Mouse (Mus musculus) forebrain, embryonic 12.5 days (tissue): ENCODE measurements around the gene 1700123O20Rik. TPM values are rescaled to one million over a fixed set of nuclear protein-coding genes. Genes with fewer than 3 reads are reported as not detected.

Source experiments
- ATAC-seq: fragments of 200-750 bp; cut with Nextera tagmentation; 2 replicates; pipeline ENCODE4 v1.8.0; 2017; ENCODE audit warnings: moderate TSS enrichment; ENCODE audit not compliant: low FRiP score
- H3K27ac ChIP-seq: fragments of 300-500 bp; sonication (generic); 2 replicates; pipeline ENCODE4 v1.5.1; 2016; ENCODE audit warnings: mild to moderate bottlenecking
- H3K27me3 ChIP-seq: fragments of 300-500 bp; sonication (generic); 2 replicates; pipeline ENCODE4 v1.6.1; 2016; ENCODE audit warnings: mild to moderate bottlenecking
- H3K36me3 ChIP-seq: fragments of 300-500 bp; sonication (generic); replicated peaks from 2 replicates; pipeline ENCODE4 v1.6.1; 2016; ENCODE audit warnings: mild to moderate bottlenecking
- H3K4me1 ChIP-seq: fragments of 300-500 bp; sonication (generic); 2 replicates; pipeline ENCODE4 v1.6.1; 2016
- H3K4me2 ChIP-seq: fragments of 300-500 bp; sonication (generic); 2 replicates; pipeline ENCODE4 v1.6.1; 2016; ENCODE audit warnings: mild to moderate bottlenecking, moderate library complexity
- H3K4me3 ChIP-seq: fragments of 300-500 bp; sonication (generic); replicated peaks from 2 replicates; pipeline ENCODE4 v1.5.1; 2016; ENCODE audit warnings: mild to moderate bottlenecking
- H3K9ac ChIP-seq: fragments of 300-500 bp; sonication (generic); 2 replicates; pipeline ENCODE4 v1.6.1; 2016; ENCODE audit warnings: mild to moderate bottlenecking
- H3K9me3 ChIP-seq: fragments of 300-500 bp; sonication (generic); 2 replicates; pipeline ENCODE4 v1.6.1; 2016
- WGBS: fragments of 180-500 bp; shearing (Covaris S2); methylation state at CpG from one replicate; pipeline ENCODE4 v1.1.7; 2016; 5-methylcytosine and 5-hydroxymethylcytosine counted together
- polyA plus RNA-seq: library from polyadenylated mRNA; unstranded; fragments of >200 nt; fragmentation: Nextera tagmentation; extraction: Ambion mirVana; gene quantifications from 2 replicates; pipeline ENCODE4 v1.2.1, GENCODE M21; 2016

1700123O20Rik gene
- polyA plus RNA-seq, result 87.5 and 89.7 TPM in 2 replicates

DNA sequence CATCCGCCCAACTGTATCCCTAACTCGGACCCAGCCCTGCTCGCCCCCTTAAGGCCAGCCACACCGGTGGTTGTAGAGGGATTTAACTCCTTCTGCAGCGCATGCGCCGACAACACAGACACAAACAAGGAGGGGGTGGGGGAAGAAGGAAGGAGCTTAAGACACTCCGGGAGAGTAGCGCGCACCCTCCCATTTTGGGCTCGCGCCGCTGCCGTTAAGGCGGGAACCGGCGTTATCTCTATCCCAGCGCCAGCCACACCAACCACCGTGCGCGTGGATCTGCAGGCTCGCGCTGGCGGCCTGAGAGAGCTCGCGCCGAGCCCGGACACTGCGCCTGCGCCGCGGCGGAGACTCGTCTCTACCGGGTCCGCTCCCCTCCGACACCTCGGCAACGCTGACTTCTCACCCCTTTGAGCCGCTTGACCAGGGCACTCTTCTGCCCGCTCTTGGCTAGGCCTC is at the start of gene 1700123O20Rik:
TSS of gene 1700123O20Rik (plus strand) at position 154 of the 459 bp plus-strand sequence.
- Histone ChIP-seq H3K36me3 (peaks cover 44% of the 10 kb centered on the region), H3K27me3 (no peaks in the 10 kb centered on the region)
- WGBS, result under 1% methylated on average over 41 of the region's 41 CpGs

DNA sequence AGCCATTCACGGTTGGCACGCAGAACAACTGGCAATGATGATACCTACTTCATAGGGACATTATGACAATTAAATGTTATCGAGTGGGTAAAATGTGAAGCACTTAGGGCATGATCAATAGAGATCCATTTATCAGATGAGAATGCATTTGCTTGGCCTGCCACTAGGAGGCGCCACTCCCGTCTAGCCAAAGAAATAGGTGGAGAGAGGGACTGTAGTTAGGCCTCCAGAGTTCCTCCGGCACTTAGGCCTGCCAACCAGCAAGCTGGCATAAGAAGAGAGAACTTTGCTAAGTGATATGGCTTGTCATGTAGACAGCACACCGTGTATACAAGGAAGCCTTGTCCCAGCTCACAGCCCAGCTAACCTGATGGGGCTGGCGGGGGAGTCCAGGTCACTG is 49.1 kb upstream of the 1700123O20Rik start:
- Histone ChIP-seq H3K4me1 (peaks cover 22% of the 10 kb centered on the region), H3K4me2 (no peak overlapping the region), H3K9me3 (no peaks in the 10 kb centered on the region), H3K27me3 (no peaks in the 10 kb centered on the region), H3K36me3 (peaks cover 62% of the 10 kb centered on the region), H3K4me3 (no peak overlapping the region), H3K9ac (no peak overlapping the region), H3K27ac (no peak overlapping the region)
- 50% methylated on average over 8 of the region's 8 CpGs for WGBS
- no peak for ATAC-seq

More for the DNA sequence above, at the start of gene 1700123O20Rik:
- H3K9ac ChIP-seq, result peak within 1 kb of the TSS; percentile 88
- peaks cover 24% of the 10 kb centered on the region for H3K4me1 ChIP-seq
- peak within 1 kb of the TSS; percentile 83 for H3K4me2 ChIP-seq
- ATAC-seq, result peak; percentile 83
- H3K9me3 ChIP-seq, result no peaks in the 10 kb centered on the region
- peak within 1 kb of the TSS; percentile 86 for H3K4me3 ChIP-seq
- H3K27ac ChIP-seq, result peak within 1 kb of the TSS; percentile 96

DNA sequence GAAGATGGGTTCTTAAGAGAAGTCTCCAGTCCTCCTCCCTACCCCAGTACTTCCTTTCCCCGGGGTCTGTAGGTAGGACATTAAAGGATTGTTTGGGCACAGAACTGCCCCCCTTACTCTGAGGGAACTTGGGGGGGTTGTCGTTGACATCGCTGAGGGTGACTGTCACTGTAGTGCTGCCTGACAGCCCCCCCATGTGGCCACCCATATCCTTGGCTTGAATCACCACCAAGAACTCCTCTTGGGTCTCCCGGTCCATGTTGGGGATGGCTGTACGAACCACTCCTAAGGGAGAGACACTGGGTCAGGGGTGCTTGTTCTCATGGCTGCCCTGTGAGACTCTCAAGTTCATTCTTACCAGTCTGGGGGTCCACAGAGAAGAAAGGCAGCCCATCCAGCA is 47.8 kb upstream of the 1700123O20Rik start:
- no peak overlapping the region for H3K4me3 ChIP-seq
- 78% methylated on average over 5 of the region's 5 CpGs for WGBS
- peaks cover 61% of the 10 kb centered on the region for H3K36me3 ChIP-seq
- H3K4me1 ChIP-seq, result peaks cover 22% of the 10 kb centered on the region
- no peaks in the 10 kb centered on the region for H3K27me3 ChIP-seq
- no peak for ATAC-seq
- H3K4me2 ChIP-seq, result no peak overlapping the region
- H3K27ac ChIP-seq, result no peak overlapping the region
- no peaks in the 10 kb centered on the region for H3K9me3 ChIP-seq
- no peak overlapping the region for H3K9ac ChIP-seq

DNA sequence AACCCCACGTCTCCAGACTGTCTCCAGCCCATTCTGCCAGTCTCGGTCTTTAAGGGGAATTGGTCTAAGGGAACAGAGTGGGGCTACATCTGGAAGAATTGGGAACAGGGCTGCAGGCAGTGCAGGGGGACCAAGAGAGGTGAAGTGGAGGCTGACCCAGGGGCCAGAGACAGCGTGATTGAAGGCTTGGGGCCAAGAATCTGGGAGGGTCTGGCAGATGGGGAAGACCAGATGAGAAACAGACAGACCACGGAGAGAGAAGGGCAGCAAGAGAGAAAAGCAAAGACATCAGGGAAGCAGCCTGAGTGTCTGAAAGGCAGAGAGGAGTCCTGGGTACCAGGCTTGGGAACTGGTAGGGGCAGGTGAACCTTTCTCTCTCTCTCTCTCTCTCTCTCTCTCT is 45.9 kb upstream of the 1700123O20Rik start:
- 19% methylated on average over 4 of the region's 4 CpGs for WGBS

DNA sequence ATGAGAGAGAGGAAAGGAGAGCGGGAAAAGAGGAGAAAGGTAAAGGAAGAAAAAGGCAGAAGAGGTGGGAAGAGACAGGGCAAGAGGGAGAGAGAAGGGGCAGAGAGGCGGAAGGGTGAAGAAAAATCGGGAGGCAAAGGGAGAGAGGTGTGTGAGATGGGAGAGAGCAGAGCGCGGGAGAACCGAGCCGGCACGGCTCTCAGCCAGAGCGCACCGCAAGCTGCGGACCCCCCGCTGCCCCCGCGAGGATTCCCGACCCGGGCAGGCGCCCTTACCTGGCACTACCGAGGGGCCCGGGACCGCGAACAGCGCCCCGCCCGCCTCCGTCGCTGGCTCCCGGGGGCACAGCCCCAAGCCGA is 45.1 kb upstream of the 1700123O20Rik start, which contains the start of gene Gm17606:
TSS of gene Gm17606 (plus strand) at position 7 of the 359 bp plus-strand sequence.
- ATAC-seq, result no peak

More for the DNA sequence above, 45.9 kb upstream of the 1700123O20Rik start:
- peak overlapping the region; percentile 96 for H3K9ac ChIP-seq
- peak overlapping the region; percentile 97 for H3K4me2 ChIP-seq
- no peaks in the 10 kb centered on the region for H3K27me3 ChIP-seq
- peaks cover 61% of the 10 kb centered on the region for H3K36me3 ChIP-seq
- ATAC-seq, result no peak
- H3K4me1 ChIP-seq, result peaks cover 22% of the 10 kb centered on the region
- no peaks in the 10 kb centered on the region for H3K9me3 ChIP-seq
- 0 out of 2 replicates have a peak overlapping the region, but pooled peaks have one; percentile 8 for H3K27ac ChIP-seq
- H3K4me3 ChIP-seq, result peak overlapping the region; percentile 84

DNA sequence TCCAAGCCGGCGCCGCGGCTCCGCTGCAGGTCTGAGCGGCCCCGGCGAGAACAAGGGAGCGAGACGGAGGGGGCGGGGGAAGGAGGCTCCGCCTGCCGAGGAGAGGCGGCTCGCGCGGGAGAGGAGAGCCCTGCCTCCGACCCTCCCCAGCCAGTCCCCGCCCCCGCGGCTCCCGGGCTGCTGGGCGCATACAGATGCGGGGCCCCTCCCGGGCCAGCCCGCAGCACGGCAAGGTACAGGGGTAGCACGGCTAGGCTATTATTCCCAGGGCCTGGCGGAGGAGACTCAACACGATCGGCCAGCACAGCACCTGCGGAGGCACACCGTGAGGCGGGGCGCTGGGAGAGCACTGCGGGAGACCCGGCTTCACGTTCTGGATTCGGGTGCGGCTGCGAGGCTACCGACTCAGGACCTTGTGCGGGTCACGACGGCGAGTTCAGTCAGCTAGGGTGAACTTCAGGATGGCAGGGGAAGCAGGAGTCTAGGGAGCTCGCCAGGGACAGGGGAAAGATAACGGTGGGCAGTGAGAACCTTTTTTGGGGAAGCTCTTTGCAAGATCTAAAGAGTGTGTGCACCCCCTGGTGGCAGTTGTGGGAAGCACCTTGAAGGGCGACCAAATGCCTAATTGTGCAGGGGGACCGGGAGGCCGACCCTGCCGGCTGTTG is 44.6 kb upstream of the 1700123O20Rik start, which contains the start of gene Cdh24:
TSS of gene Cdh24 (minus strand) at position 60 of the 665 bp plus-strand sequence.
- ATAC-seq, result peak; percentile 92
- Histone ChIP-seq H3K9ac (peak within 1 kb of the TSS; percentile 96), H3K9me3 (no peaks in the 10 kb centered on the region), H3K27me3 (no peaks in the 10 kb centered on the region), H3K4me2 (peak within 1 kb of the TSS; percentile 97), H3K27ac (peak within 1 kb of the TSS; percentile 91), H3K36me3 (peaks cover 64% of the 10 kb centered on the region), H3K4me1 (peaks cover 22% of the 10 kb centered on the region), H3K4me3 (peak within 1 kb of the TSS; percentile 84)
- under 1% methylated on average over 45 of the region's 52 CpGs for WGBS

More for the DNA sequence above, 45.1 kb upstream of the 1700123O20Rik start, which contains the start of gene Gm17606:
- H3K4me3 ChIP-seq, result peak within 1 kb of the TSS; percentile 84
- H3K36me3 ChIP-seq, result peaks cover 64% of the 10 kb centered on the region
- H3K27ac ChIP-seq, result peak within 1 kb of the TSS; percentile 91
- H3K4me1 ChIP-seq, result peaks cover 22% of the 10 kb centered on the region
- WGBS, result under 1% methylated on average over 23 of the region's 28 CpGs
- peak within 1 kb of the TSS; percentile 97 for H3K4me2 ChIP-seq
- no peaks in the 10 kb centered on the region for H3K9me3 ChIP-seq
- no peaks in the 10 kb centered on the region for H3K27me3 ChIP-seq
- H3K9ac ChIP-seq, result peak within 1 kb of the TSS; percentile 96

DNA sequence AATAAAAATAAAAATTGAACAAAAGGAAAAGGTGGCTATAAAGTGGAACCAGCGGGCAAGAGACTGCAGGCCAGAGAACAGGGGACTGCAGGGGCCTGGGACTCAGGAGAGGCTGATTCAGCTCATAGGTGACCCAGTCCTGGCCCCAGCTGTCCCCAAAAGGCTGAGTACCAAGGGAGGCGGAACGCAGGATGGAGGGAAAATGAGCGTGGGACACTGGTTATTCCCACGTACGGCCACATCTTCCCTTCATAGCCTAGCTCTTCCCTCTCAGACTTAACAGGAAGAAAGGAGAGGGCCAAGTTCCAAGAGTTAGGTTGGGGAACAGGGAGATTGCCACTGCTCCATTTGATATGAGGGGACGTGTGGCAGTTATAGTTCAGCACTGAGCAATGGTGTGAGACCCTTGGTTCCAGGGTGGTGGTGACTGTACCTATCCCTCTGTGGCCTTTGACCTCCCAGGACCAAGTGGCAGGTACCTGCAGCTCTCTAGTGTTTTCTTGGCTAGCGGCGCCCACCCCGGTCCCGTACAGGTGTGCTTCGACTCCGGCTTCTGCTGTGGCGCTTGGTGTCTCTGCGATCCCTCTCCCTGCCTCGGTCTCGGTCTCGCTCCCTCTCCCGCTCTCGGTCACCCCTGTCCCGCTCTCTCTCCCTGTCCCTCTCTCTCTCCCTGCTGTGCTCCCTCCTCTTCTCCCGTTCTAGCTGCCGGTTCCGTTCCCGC is 43.6 kb upstream of the 1700123O20Rik start:
- Histone ChIP-seq H3K27me3 (no peaks in the 10 kb centered on the region), H3K4me2 (no peak overlapping the region), H3K9me3 (no peaks in the 10 kb centered on the region), H3K27ac (no peak overlapping the region), H3K36me3 (peaks cover 64% of the 10 kb centered on the region), H3K9ac (no peak overlapping the region), H3K4me1 (peaks cover 22% of the 10 kb centered on the region), H3K4me3 (no peak overlapping the region)
- WGBS, result 73% methylated on average over 25 of the region's 25 CpGs
- no peak for ATAC-seq

DNA sequence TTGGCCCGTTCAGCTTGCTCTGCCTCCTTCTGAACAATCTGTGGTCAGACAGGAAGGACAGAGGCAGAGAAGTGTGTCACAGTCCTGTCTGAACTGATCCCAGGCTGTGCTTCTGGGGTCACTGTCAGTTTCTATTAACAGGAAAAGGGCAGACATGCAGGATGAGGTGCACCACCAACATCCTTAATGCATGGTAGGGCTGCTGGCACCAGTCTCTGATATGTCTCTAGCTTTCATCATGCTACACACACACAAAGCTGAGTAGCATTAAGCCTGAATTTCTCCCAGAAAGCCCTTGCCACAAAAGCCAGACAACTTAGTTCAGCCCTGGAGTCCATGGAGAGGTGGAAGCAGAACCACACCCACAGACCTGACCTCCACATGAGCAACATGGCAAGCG is 43.0 kb upstream of the 1700123O20Rik start:
- no peak overlapping the region for H3K4me2 ChIP-seq
- H3K9ac ChIP-seq, result no peak overlapping the region
- H3K4me3 ChIP-seq, result no peak overlapping the region
- no peaks in the 10 kb centered on the region for H3K27me3 ChIP-seq
- ATAC-seq, result no peak
- H3K27ac ChIP-seq, result no peak overlapping the region
- H3K4me1 ChIP-seq, result peaks cover 22% of the 10 kb centered on the region
- H3K9me3 ChIP-seq, result no peaks in the 10 kb centered on the region
- peaks cover 66% of the 10 kb centered on the region for H3K36me3 ChIP-seq
- 91% methylated on average over 2 of the region's 2 CpGs for WGBS

DNA sequence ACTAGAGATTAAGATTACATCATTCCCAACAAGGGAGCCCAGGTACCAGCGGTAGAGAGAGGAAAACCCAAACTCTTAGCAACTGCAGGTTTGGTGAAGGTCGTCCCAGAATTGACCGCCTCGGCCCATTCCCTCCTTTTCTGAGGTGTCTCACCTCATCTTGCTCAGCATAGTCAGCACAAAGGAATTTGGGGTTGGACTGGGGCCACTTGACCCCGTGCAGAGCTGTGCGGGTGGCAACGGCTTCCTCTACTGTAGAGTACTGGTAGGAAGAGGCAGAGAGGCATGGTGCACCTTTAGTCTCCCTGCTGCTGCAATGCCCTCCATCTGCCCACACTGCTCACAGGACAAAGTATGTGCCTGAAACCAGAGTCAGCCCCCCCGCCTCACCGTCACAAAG is 41.7 kb upstream of the 1700123O20Rik start:
- Histone ChIP-seq H3K27ac (no peak overlapping the region), H3K9ac (no peak overlapping the region), H3K36me3 (peaks cover 70% of the 10 kb centered on the region), H3K4me1 (peaks cover 26% of the 10 kb centered on the region), H3K9me3 (no peaks in the 10 kb centered on the region), H3K4me3 (no peak overlapping the region), H3K4me2 (no peak overlapping the region), H3K27me3 (no peaks in the 10 kb centered on the region)
- WGBS, result 93% methylated on average over 9 of the region's 9 CpGs
- ATAC-seq, result no peak

DNA sequence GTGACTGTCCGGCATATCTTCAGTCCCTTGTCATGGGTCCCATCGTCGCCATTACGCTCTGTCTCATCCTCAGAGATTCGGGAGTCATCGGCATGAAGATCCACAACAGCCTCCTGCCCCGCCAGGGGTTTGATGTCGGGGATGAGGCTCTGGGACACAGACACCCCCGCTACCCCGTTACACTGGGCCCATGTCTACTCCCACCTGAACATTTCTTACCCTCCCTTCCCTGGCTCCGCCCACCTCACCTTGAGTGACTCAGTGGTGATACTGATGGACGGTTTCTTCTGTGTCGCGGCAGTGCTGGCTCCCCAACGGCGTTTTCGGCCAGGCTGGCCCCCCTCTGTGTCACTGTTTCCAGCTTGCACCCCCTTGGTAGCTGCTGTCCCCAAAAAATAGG is 39.6 kb upstream of the 1700123O20Rik start:
- Histone ChIP-seq H3K36me3 (peaks cover 90% of the 10 kb centered on the region), H3K4me1 (peaks cover 28% of the 10 kb centered on the region), H3K4me2 (no peak overlapping the region), H3K4me3 (no peak overlapping the region), H3K9ac (no peak overlapping the region), H3K9me3 (no peaks in the 10 kb centered on the region), H3K27ac (no peak overlapping the region), H3K27me3 (no peaks in the 10 kb centered on the region)
- WGBS, result 94% methylated on average over 17 of the region's 17 CpGs
- no peak for ATAC-seq

DNA sequence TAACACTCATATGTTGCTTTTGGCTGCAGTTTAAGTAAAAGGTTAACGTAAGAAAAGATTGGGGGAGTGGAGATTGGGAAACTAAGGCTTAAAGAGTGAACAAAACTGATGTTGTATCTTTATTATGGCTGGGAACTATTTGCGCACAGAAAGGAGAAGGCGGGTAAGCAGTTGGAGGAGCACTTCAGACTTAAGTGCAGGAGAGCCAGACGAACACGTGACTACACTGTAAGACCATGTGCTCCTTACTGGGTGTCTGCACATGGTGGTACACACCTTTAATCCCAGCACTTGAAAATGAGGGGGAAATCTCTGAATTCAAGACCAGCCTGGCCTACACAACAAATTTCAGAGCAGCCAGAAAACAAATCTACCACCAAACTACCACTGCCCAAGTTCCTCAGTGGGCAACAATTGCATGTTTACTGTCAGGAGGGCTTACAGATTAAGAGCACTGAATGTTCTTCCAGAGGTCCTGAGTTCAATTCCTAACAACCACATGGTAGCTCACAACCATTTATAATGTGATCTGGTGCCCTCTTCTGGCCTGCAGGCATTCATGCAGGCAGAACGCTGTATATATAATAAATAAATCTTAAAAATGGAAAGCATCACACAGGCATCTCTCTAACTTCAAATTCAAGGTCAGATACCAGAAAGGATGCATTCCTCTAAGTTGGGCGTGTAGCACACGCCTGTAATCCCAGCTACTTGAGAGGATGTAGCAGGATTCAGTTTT is 38.9 kb upstream of the 1700123O20Rik start:
- peaks cover 35% of the 10 kb centered on the region for H3K4me1 ChIP-seq
- WGBS, result 89% methylated on average over 8 of the region's 8 CpGs
- no peaks in the 10 kb centered on the region for H3K9me3 ChIP-seq
- H3K27ac ChIP-seq, result no peak overlapping the region
- ATAC-seq, result no peak
- H3K4me3 ChIP-seq, result no peak overlapping the region
- no peaks in the 10 kb centered on the region for H3K27me3 ChIP-seq
- no peak overlapping the region for H3K9ac ChIP-seq
- H3K4me2 ChIP-seq, result no peak overlapping the region
- H3K36me3 ChIP-seq, result peaks cover 94% of the 10 kb centered on the region

DNA sequence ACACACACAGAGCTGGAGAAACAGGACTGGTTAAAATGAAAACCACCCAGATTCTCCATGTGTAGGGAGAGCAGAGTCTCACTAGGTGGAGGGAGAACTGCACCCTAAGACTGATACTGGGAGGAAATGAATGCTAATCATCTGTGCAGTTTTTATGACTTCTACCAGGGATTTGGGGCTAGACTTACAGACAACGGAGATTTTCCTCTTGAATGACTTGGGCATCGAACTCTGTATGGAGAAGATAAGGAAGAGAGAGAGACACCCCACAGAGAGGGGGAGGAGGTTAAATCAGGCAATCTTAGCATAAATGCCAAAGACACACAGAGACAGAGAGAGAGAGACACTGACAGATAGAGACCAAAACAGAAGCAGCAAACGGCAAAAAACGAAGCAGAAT is 38.1 kb upstream of the 1700123O20Rik start:
- ATAC-seq, result no peak

More for the DNA sequence above, 38.1 kb upstream of the 1700123O20Rik start:
- H3K27me3 ChIP-seq, result no peaks in the 10 kb centered on the region
- no peaks in the 10 kb centered on the region for H3K9me3 ChIP-seq
- H3K9ac ChIP-seq, result no peak overlapping the region; the same call in 1 of the 2 replicates
- H3K4me3 ChIP-seq, result no peak overlapping the region
- no peak overlapping the region for H3K4me2 ChIP-seq
- H3K27ac ChIP-seq, result no peak overlapping the region
- WGBS, result 83% methylated on average over 4 of the region's 4 CpGs
- H3K36me3 ChIP-seq, result peaks cover 86% of the 10 kb centered on the region
- peaks cover 42% of the 10 kb centered on the region for H3K4me1 ChIP-seq
